Mouse (Mus musculus) spleen, adult 2 months (tissue): ENCODE results near the gene Mast1.

Experiments
- CTCF ChIP-seq: fragments of 200-500 bp; IDR thresholded peaks from 2 replicates; pipeline ENCODE4 v1.5.1; 2011; ENCODE audit warnings: mild to moderate bottlenecking, inconsistent platforms; ENCODE audit not compliant: insufficient read depth, insufficient read length, insufficient replicate concordance; ENCODE audit errors: extremely low read depth
- POLR2A ChIP-seq: fragments of 200-500 bp; IDR thresholded peaks from 2 replicates; pipeline ENCODE4 v1.6.1; 2011; ENCODE audit warnings: low read depth, low read length, inconsistent platforms

DNA sequence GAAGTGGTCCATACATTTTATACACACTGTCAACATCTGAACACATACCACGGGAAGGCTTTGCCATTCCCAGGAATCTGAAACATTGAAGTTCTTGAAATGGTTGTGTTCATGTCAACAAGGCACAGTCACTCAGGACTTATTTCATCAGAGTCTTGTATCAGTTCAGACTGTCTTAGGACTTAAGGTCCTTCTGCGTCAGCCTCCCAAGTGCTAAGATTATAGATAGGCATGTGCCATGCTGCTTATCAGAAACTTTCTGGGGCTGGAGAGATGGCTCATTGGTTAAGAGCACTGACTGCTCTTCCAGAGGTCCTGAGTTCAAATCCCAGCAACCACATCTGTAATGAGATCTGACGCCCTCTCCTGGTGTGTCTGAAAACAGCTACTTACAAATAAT is 62.8 kb downstream of the Mast1 start:
- TF ChIP-seq CTCF (no peak), POLR2A (no peak)
